In genomic region chr14:57971986-57972525, GRCm38 (mm10) we compare ENCODE assay signal across 23 mouse cellular contexts. TPM values are rescaled to one million over a fixed set of nuclear protein-coding genes. Genes with fewer than 3 reads are reported as not detected.
A peak's percentile ranks its signal among the peaks of the same experiment; 100 is the strongest.
DNase-seq lines count a peak whose midpoint lies in the region; ATAC-seq and TF ChIP-seq lines count a peak whose summit lies in the region.
"Had no signal": no experiment of that assay in that cellular context is flagged by ENCODE, and none has a peak within 500 bp of the region (broad histone marks: within the 10 kb centered on the region; RNA-seq: fewer than 3 reads in every experiment).

No protein-coding gene starts in this region.

- H3K9ac ChIP-seq in CH12.LX (ENCODE audit: insufficient read depth, low read depth), result no peak overlapping the region
- H3K9ac ChIP-seq: forebrain, embryonic 12.5 days; hindbrain, embryonic 15.5 days; intestine, embryonic 15.5 days; liver, embryonic 14.5 days; midbrain, embryonic 12.5 days had no signal

- 60% methylated on average over 12 of the region's 12 CpGs for WGBS in heart, embryonic 10.5 days
- WGBS in thymus, adult 2 months, result 16% methylated on average over 12 of the region's 12 CpGs

- 0 out of 2 replicates have a peak, but pooled peaks cover 5% of the 10 kb centered on the region for H3K79me2 ChIP-seq in CH12.LX (replicated peaks; ENCODE audit: control insufficient read depth, extremely low read depth, insufficient read depth, poor library complexity, severe bottlenecking)

- no peak for TF ChIP-seq POLR2A in CH12.LX (IDR thresholded peaks at IDR 0.05; ENCODE audit: low read depth, low read length)
- TF ChIP-seq POLR2A in thymus, adult 2 months (IDR thresholded peaks at IDR 0.05; ENCODE audit: control insufficient read depth, extremely low read depth, insufficient read depth, low read length, poor library complexity), result no peak

- H3K4me3 ChIP-seq in heart, embryonic 10.5 days, result no peak overlapping the region
- H3K4me3 ChIP-seq in CH12.LX (replicated peaks in 1 of 3; ENCODE audit: low read depth in 2 of 3, low read length in 2 of 3, poor library complexity in 1 of 3), result no peak overlapping the region
- H3K4me3 ChIP-seq in thymus, adult 2 months (ENCODE audit: control insufficient read depth, insufficient read depth, low read length), result no peak overlapping the region
- H3K4me3 ChIP-seq: forebrain, embryonic 12.5 days; hindbrain, embryonic 15.5 days; intestine, embryonic 15.5 days; midbrain, embryonic 12.5 days had no signal

- intact Hi-C loops in heart, postnatal 36 days (cut with DNase I), result no loop called here

- peaks cover 18% of the 10 kb centered on the region for H3K4me1 ChIP-seq in heart, embryonic 10.5 days
- peaks cover 0 to 18% of the 10 kb centered on the region in 2 experiments; a peak in 2 of 4 replicates for H3K4me1 ChIP-seq in CH12.LX (ENCODE audit: control insufficient read depth in 1 of 2, insufficient read depth in 2 of 2)
- H3K4me1 ChIP-seq in thymus, adult 2 months (replicated peaks; ENCODE audit: control insufficient read depth, insufficient read depth, low read length), result peaks cover 6% of the 10 kb centered on the region
- H3K4me1 ChIP-seq: forebrain, embryonic 12.5 days; hindbrain, embryonic 15.5 days; intestine, embryonic 15.5 days; midbrain, embryonic 12.5 days had no signal

- no peak for ATAC-seq in megakaryocyte progenitor cell, adult 5-6 weeks (replicated peaks; ENCODE audit: poor library complexity)
- ATAC-seq in megakaryocyte, adult 5-6 weeks (ENCODE audit: poor library complexity, severe bottlenecking), result no peak
- ATAC-seq: intestine, embryonic 15.5 days had no signal

- dilution Hi-C loops in CH12.LX (cut with MboI; ENCODE audit: extremely low pct_ligation_motif_present, extremely low pct_unique_long_range_greater_than_20kb, low sequenced_read_pairs), result no loop called here

- H3K4me2 ChIP-seq in CH12.LX (ENCODE audit: insufficient read depth, low read depth, poor library complexity, severe bottlenecking), result no peak overlapping the region
- H3K4me2 ChIP-seq: forebrain, embryonic 12.5 days; hindbrain, embryonic 15.5 days; intestine, embryonic 15.5 days; midbrain, embryonic 12.5 days had no signal

- peaks cover 7% of the 10 kb centered on the region for H3K36me3 ChIP-seq in heart, embryonic 10.5 days
- H3K36me3 ChIP-seq in CH12.LX (replicated peaks in 1 of 2; ENCODE audit: control insufficient read depth in 1 of 2, insufficient read depth in 1 of 2, low read length in 1 of 2), result peaks cover 5 to 45% of the 10 kb centered on the region in 2 experiments
- no peaks in the 10 kb centered on the region; the same call in 1 of the 2 replicates for H3K36me3 ChIP-seq in thymus, adult 2 months (ENCODE audit: control insufficient read depth, insufficient read depth, low read length)

- TF ChIP-seq RAD21 in CH12.LX (IDR thresholded peaks at IDR 0.05; ENCODE audit: low read depth, low read length), result no peak; the same call in 1 of the 2 replicates

- no peaks in the 10 kb centered on the region for H3K27me3 ChIP-seq in heart, embryonic 10.5 days (ENCODE audit: insufficient read depth, poor library complexity, severe bottlenecking)
- H3K27me3 ChIP-seq in CH12.LX (replicated peaks), result no peaks in the 10 kb centered on the region
- no peaks in the 10 kb centered on the region for H3K27me3 ChIP-seq in thymus, adult 2 months (ENCODE audit: control insufficient read depth, insufficient read depth, low read length)
- H3K27me3 ChIP-seq: forebrain, embryonic 12.5 days; hindbrain, embryonic 15.5 days; intestine, embryonic 15.5 days; midbrain, embryonic 12.5 days had no signal

- H3K27ac ChIP-seq in heart, embryonic 10.5 days, result 0 out of 2 replicates have a peak overlapping the region, but pooled peaks have one; percentile 36
- no peak overlapping the region for H3K27ac ChIP-seq in CH12.LX (ENCODE audit: insufficient read depth, low read depth)
- H3K27ac ChIP-seq in thymus, adult 2 months (ENCODE audit: control insufficient read depth, insufficient read depth, low read length), result no peak overlapping the region
- H3K27ac ChIP-seq: forebrain, embryonic 12.5 days; hindbrain, embryonic 15.5 days; intestine, embryonic 15.5 days; liver, embryonic 14.5 days; macrophage; midbrain, embryonic 12.5 days; stomach, postnatal 0 days had no signal

- H3K9me3 ChIP-seq in heart, embryonic 10.5 days, result no peaks in the 10 kb centered on the region
- H3K9me3 ChIP-seq in CH12.LX (replicated peaks; ENCODE audit: low read length), result no peaks in the 10 kb centered on the region
- H3K9me3 ChIP-seq: forebrain, embryonic 12.5 days; G1E; hindbrain, embryonic 15.5 days; intestine, embryonic 15.5 days; midbrain, embryonic 12.5 days had no signal

- TF ChIP-seq EP300 in CH12.LX (IDR thresholded peaks at IDR 0.05; ENCODE audit: low read length), result no peak; the same call in 1 of the 2 replicates

- DNase-seq in heart, embryonic 10.5 days (ENCODE audit: low spot score), result no peak
- no peak for DNase-seq in heart, postnatal 36 days
- DNase-seq in 3T3-L1 (ENCODE audit: low read depth, low spot score), result peak; percentile 19
- peak; percentile 30 for DNase-seq in CH12.LX (ENCODE audit: extremely low read depth)
- DNase-seq in thymus, adult 2 months, result peak; percentile 25
- no peak for DNase-seq in adrenal gland, adult 8-10 months
- DNase-seq: cerebellum, adult 18-20 months; cerebellum, postnatal 25 days; gastrocnemius, postnatal 10 days; heart, postnatal 10 days; kidney, adult 9 months; retina, postnatal 1 day; right cerebral cortex, postnatal 4 days had no signal

- in situ Hi-C loops in CH12.LX (cut with MboI; ENCODE audit: low pct_ligation_motif_present, low pct_unique_long_range_greater_than_20kb, low sequenced_read_pairs), result no loop called here

- no peak for TF ChIP-seq CTCF in CH12.LX (conservative IDR thresholded peaks at IDR 0.05 in 1 of 2, IDR thresholded peaks at IDR 0.05 in 1 of 2; ENCODE audit: low read depth in 2 of 2, low read length in 2 of 2)
- TF ChIP-seq CTCF in thymus, adult 2 months (IDR thresholded peaks at IDR 0.05; ENCODE audit: borderline replicate concordance, control insufficient read depth, extremely low read depth, insufficient read depth, low read length, poor library complexity), result no peak

TF ChIP-seq in CH12.LX, 34 proteins besides CTCF, POLR2A, EP300 and RAD21:
- no peak for TF ChIP-seq TCF12 (IDR thresholded peaks at IDR 0.05; ENCODE audit: low read depth, low read length)
- 0 out of 2 replicates have a peak, but pooled peaks have one; percentile 8 for TF ChIP-seq BHLHE40 (IDR thresholded peaks at IDR 0.05; ENCODE audit: low read depth, low read length)
- TF ChIP-seq HCFC1 (IDR thresholded peaks at IDR 0.05; ENCODE audit: low read depth, low read length), result no peak
- TF ChIP-seq ETS1 (conservative IDR thresholded peaks at IDR 0.05; ENCODE audit: low read depth, low read length), result peak; percentile 27; the same call in 1 of the 2 replicates
TF ChIP-seq in CH12.LX: peak in this region for 2.

RNA-seq across cellular contexts. Expression of gene Micu2, which starts 27.0 kb away (rescaled TPM):
- polyA plus RNA-seq in heart, embryonic 10.5 days (2016; fragmentation: Nextera tagmentation; extraction: Ambion mirVana), result 82.7 and 88.7 TPM in 2 replicates
- total RNA-seq in heart, postnatal 36 days (2021), result 10 to 100 TPM; 74.9 to 81.6 TPM
- total RNA-seq in CH12.LX (2012; rRNA removed) (39.8 and 41.4 TPM in 2 replicates), CH12.LX (2014; rRNA removed) (62.5 and 71.6 TPM in 2 replicates)
- polyA plus RNA-seq in CH12.LX (2012; ENCODE audit: insufficient read length, low read depth), result 52.7 and 64.4 TPM in 2 replicates
- 16.6 and 20.5 TPM in 2 replicates for polyA plus RNA-seq in thymus, adult 2 months (2012; rRNA removed)
- 29.9 and 35.5 TPM in 2 replicates for total RNA-seq in megakaryocyte progenitor cell, adult 5-6 weeks (2015)
- 71.0 and 84.1 TPM in 2 replicates for total RNA-seq in megakaryocyte progenitor cell, adult 5-6 weeks (2017)
- total RNA-seq in adrenal gland, adult 8-10 months (2022), result 10 to 100 TPM; 67.9 to 83.7 (median 74.7) TPM
- total RNA-seq in megakaryocyte, adult 5-6 weeks (2015), result 39.4 and 41.9 TPM in 2 replicates
- 80.7 and 97.5 TPM in 2 replicates for total RNA-seq in megakaryocyte, adult 5-6 weeks (2017)

Comparison
In these comparisons a context has a peak if more than half of its experiments do, and no peak if none do; other contexts are left out.
1. DNase-seq: peak in 3T3-L1 (single experiment), CH12.LX (single experiment) and thymus, adult 2 months (single experiment); none in heart, embryonic 10.5 days (single experiment), heart, postnatal 36 days (0 of 2) and adrenal gland, adult 8-10 months (single experiment).